Mouse (Mus musculus): ENCODE measurements around the gene Ywhab.

Ywhab gene

DNA sequence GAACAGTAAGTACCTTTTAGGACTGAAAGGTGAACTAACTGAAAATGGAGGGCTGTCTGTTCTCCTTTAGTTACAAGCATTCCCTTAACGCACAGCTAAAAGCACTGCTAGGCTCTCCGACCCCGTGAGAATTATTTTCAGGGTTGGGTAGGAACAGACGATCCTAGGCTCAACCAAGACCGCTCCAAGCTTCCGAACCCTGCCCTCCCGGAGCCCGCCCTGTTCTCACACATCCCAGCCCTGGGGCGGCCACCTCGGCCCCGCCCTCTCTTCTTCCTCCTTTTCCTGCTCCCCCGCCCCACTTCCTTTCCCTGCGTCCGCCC, at the start of gene Ywhab:
Gene Ywhab (plus strand): TSS at position 307 of the 323 bp plus-strand sequence.
- no peak for DNase-seq (ENCODE audit: low spot score in 2 of 2)

- no peak for DNase-seq (ENCODE audit: low spot score in 2 of 2)
Observed at GRCm38 (mm10) chr2:163946221-163946620, 48.5 kb upstream of the Ywhab start.

- DNase-seq (ENCODE audit: low spot score in 2 of 2): no peak
Observed at GRCm38 (mm10) chr2:163947976-163948375, 46.8 kb upstream of the Ywhab start.

- peak; percentile 29 to 38 for DNase-seq (ENCODE audit: low spot score in 2 of 2)
Observed at GRCm38 (mm10) chr2:163951770-163952169, 43.0 kb upstream of the Ywhab start.

DNA sequence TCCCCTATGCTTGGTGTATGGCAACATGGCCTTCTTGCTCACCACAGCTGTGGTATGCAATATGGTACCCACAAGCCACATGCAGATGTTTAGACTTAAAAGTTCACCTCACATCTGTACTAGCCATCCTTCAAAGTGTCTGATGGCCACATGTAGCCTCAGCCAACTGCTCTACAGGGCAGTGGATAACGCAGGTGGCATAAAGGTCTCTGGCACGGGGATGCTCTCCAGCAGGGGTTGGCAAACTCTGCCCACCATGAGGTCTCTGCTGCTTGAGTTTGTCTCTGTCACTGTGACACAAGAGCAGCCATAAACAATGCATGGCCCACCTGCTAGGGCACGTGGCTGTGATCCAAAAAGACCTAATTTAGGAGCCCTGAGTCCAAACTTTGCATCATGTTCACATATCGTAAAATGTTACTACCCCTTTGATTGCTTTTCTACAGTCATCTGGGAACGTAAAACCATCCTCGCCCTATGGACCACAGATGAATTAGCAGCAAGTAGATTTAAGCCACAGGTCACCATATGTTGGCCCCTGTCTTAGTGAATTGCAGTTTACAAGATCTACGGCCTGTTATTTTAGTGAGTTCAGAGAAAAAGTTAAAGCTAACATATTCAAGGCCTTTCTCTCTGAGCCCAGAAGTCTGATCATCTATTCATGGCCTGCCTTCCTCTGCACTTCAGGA, 41.0 kb upstream of the Ywhab start:
- DNase-seq (ENCODE audit: low spot score in 2 of 2): no peak

- DNase-seq (ENCODE audit: low spot score in 2 of 2): no peak
Observed at GRCm38 (mm10) chr2:163964606-163965560, 29.9 kb upstream of the Ywhab start.

DNA sequence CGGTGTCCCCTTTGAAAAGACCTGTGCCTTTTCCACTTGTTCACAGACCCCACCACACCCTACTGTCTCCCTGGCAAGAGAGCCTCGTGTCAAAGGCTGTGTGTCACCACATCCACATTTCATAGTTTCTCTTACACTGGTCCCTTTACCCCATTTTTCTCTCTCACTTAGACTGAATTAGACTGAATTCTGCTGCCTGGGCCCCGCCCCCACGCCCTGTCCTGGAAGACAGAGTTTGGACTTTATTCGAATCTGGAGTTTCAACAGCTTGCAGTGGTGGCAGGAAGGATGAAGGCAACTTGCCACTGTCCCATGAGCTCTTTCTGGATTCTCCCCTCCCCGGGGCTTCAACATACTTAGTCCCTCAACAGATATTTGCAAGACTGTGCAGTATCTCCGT, 29.1 kb upstream of the Ywhab start:
- DNase-seq (ENCODE audit: low spot score in 2 of 2): no peak

GRCm38 (mm10) chr2:163968581-163968980, 26.2 kb upstream of the Ywhab start:
- DNase-seq (ENCODE audit: low spot score in 2 of 2): peak; percentile 11 to 13

- DNase-seq (ENCODE audit: low spot score in 2 of 2): no peak
Observed at GRCm38 (mm10) chr2:163970326-163970725, 24.4 kb upstream of the Ywhab start.

- DNase-seq (ENCODE audit: low spot score in 2 of 2): no peak
Observed at GRCm38 (mm10) chr2:163974056-163974455, 20.7 kb upstream of the Ywhab start.

- DNase-seq (ENCODE audit: low spot score in 2 of 2): no peak
Observed at GRCm38 (mm10) chr2:163976448-163976847, 18.3 kb upstream of the Ywhab start.

DNA sequence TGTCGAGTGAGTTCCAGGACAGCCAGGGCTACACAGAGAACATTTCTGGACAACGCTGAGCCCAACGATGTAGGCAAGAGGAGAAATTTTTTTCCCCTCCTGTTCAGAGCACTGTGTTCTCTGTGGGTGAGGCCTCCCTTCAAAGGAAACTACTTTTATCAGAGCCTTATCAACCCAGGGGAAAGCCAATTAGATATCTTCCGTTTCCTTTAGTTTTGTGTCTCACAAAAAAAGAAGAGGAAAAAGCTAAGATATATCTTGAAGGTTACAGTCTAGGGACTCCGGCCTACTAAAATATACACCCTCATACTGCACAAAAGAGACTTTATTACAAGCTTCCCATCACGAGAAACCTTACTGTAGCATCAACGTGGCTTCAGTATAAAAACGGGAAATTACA, 7.5 kb upstream of the Ywhab start:
- DNase-seq (ENCODE audit: low spot score in 2 of 2): no peak

GRCm38 (mm10) chr2:163992871-163993270, 1.9 kb upstream of the Ywhab start:
- DNase-seq (ENCODE audit: low spot score in 2 of 2): no peak

- DNase-seq (ENCODE audit: low spot score in 2 of 2): peak; percentile 92 to 94
Observed at GRCm38 (mm10) chr2:163994977-163995862, 460 bp downstream of the Ywhab start.

- DNase-seq (ENCODE audit: low spot score in 2 of 2): no peak
Observed at GRCm38 (mm10) chr2:163996275-163996674, 1.5 kb downstream of the Ywhab start.

DNA sequence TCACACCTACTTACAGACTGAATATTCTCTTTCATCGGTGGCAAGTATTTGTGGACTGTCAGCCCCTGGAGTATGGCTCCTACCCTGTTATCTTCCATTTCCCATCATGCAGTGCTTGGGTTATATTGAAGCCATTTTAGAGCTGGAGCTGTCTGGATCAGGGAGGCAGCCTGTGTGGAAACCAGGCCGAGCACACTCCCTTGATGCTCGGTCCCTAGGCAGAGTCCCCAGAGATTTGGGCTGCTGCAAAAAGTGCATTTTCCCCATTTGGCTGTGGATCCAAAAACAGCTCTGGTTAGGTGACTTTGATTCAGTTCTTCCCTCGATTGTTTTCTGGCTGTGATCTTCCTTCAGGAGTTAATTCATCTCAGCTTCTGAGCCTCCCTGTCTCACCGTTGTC, 2.1 kb downstream of the Ywhab start:
- DNase-seq (ENCODE audit: low spot score in 2 of 2): no peak

GRCm38 (mm10) chr2:163998981-163999380, 4.2 kb downstream of the Ywhab start:
- DNase-seq (ENCODE audit: low spot score in 2 of 2): no peak

- no peak for DNase-seq (ENCODE audit: low spot score in 2 of 2)
Observed at GRCm38 (mm10) chr2:164002637-164003036, 7.9 kb downstream of the Ywhab start.

GRCm38 (mm10) chr2:164004503-164004902, 9.7 kb downstream of the Ywhab start:
- DNase-seq (ENCODE audit: low spot score in 2 of 2): no peak

GRCm38 (mm10) chr2:164006932-164007331, 12.2 kb downstream of the Ywhab start:
- DNase-seq (ENCODE audit: low spot score in 2 of 2): peak; percentile 69

DNA sequence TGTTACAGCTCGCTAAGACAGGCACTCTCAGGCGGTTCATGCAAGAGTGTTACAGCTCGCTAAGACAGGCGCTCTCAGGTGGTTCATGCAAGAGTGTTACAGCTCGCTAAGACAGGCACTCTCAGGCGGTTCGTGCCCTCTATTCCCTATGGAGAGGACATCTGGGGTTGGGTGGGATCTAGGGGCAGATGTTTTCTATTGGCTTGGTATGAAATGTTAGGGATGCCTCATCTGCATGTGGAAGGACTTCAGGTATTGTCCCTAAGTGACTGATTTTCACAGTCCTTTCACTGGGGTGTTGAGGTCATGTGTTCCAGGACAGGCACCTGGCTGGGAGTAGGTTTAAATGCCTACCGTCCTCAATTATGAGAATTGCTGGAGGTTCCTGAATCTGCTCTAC, 12.8 kb downstream of the Ywhab start:
- no peak for DNase-seq (ENCODE audit: low spot score in 2 of 2)

DNA sequence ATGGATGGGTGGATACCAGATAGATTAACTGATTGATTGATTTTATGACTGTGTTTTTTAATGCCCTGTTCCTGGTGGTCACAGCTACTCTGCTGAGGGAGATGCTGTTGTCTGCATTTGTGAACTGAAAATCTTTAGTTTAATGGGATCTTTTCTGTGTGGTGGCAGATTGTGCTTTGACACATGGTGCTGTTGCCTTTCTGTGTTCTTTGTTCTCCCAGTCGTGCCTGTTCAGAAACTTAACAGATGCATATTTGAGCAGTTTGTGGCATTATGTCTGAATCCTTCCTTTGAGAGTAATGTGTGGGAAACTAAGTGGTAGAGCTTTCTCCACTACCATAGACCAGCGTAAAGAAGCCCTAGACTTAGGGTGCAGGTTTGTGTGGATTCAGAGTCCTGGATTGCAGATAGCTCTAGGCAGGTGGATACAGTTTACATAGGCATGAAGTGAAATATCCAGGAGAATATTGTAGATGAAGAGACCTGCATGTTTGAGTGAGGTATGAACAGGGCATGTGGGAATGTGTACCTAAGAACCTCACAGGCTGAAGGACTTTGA, 13.3 kb downstream of the Ywhab start:
- DNase-seq (ENCODE audit: low spot score in 2 of 2): no peak
